Mouse (Mus musculus): Measurements from ENCODE around the gene Adgrb3. TPM values are rescaled to one million over a fixed set of nuclear protein-coding genes. Genes with fewer than 3 reads are reported as not detected.
"Not testable (repeated sequence)": the region's sequence is repeated elsewhere in the genome, so short reads cannot be mapped to it uniquely, and the experiment has no call there.

The Adgrb3 gene
- polyA plus RNA-seq, 1 experiment from 2014 or later: 0.26 TPM

DNA sequence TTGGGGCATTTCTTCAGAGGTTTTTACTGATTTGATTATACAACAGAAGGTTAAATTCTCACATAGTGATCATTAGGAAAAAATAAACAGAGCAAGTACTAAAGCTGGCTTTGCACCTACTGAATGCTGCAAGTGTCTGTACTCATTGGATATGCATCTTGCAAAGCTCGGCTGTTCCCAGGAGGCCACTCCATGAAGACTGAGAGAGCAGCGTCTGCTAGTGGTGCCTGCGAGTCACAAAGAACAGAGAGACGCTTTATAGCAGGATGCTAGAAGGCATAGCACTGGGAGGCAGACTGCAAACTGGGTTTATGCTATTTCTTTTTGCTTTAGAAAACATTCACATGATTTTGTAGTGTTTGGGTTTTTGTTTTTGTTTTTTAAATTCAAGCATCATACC, 325.2 kb downstream of the Adgrb3 start:
- Histone ChIP-seq H3K9ac (no peak overlapping the region), H3K27ac (ENCODE audit: poor library complexity, severe bottlenecking) (no peak overlapping the region), H3K36me3 (no peaks in the 10 kb centered on the region), H3K9me3 (replicated peaks) (no peaks in the 10 kb centered on the region), H3K4me1 (replicated peaks) (no peaks in the 10 kb centered on the region), H3K27me3 (replicated peaks) (no peaks in the 10 kb centered on the region), H3K4me3 (no peak overlapping the region), H3K4me2 (no peak overlapping the region)
- ATAC-seq (ENCODE audit: insufficient number of reproducible peaks, low FRiP score): no peak
- WGBS: 18% methylated on average over 4 of the region's 4 CpGs

DNA sequence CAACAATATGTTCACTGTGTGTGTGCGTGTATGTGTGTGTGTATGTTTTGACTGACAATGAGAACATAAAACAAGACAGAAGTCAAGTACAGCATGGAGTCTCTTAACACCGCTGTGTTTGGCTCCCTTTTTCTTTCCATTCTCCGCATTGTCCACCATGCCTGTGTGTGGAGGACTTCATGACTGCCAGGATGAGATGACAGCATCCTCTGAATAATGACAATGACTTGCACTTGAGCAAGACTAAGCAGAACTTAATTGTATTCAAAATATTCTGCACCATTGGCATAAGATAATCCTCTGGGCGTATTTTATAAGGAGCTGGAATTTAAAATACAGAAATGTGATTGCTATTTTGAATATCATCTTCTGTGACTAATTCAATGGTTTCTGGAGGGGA, 326.0 kb downstream of the Adgrb3 start:
- Histone ChIP-seq H3K27ac (ENCODE audit: poor library complexity, severe bottlenecking) (no peak overlapping the region), H3K4me3 (no peak overlapping the region), H3K9ac (no peak overlapping the region), H3K9me3 (replicated peaks) (no peaks in the 10 kb centered on the region), H3K27me3 (replicated peaks) (no peaks in the 10 kb centered on the region), H3K4me1 (replicated peaks) (no peaks in the 10 kb centered on the region), H3K4me2 (no peak overlapping the region), H3K36me3 (no peaks in the 10 kb centered on the region)
- no peak for ATAC-seq (ENCODE audit: insufficient number of reproducible peaks, low FRiP score)
- WGBS: 77% methylated on average over 4 of the region's 4 CpGs

GRCm38 (mm10) chr1:25495202-25495914, 334.1 kb downstream of the Adgrb3 start:
- no peak overlapping the region for H3K4me3 ChIP-seq
- H3K36me3 ChIP-seq: no peaks in the 10 kb centered on the region
- no peak for ATAC-seq (ENCODE audit: insufficient number of reproducible peaks, low FRiP score)
- no peaks in the 10 kb centered on the region for H3K9me3 ChIP-seq (replicated peaks)
- H3K27me3 ChIP-seq (replicated peaks): no peaks in the 10 kb centered on the region
- no peak overlapping the region for H3K27ac ChIP-seq (ENCODE audit: poor library complexity, severe bottlenecking)
- H3K4me2 ChIP-seq: no peak overlapping the region
- no peak overlapping the region for H3K9ac ChIP-seq
- WGBS: 67% methylated on average over 3 of the region's 3 CpGs
- no peaks in the 10 kb centered on the region for H3K4me1 ChIP-seq (replicated peaks)

DNA sequence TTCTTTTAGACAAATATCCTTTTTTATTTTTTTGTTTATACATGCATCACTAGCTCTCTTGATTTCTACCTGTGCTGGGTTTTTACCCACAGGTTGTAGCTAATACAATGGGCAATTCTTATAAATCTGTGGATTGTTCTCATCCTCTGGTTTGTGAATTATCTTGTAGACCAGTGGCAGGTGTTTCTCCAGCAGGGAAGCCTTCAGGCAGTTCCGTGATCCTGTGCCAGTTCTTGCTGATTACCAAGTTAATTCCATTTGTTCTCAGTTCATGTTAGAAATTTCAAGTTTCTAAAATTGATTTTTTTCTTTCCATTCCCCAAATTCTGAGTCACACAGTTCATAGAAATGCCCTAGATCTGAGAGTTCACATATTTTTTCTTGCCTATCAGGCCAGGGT, 338.0 kb downstream of the Adgrb3 start:
- ATAC-seq (ENCODE audit: insufficient number of reproducible peaks, low FRiP score): no peak
- H3K4me2 ChIP-seq: no peak overlapping the region
- H3K9me3 ChIP-seq (replicated peaks): 0 out of 2 replicates have a peak, but pooled peaks cover 2% of the 10 kb centered on the region
- no peak overlapping the region for H3K27ac ChIP-seq (ENCODE audit: poor library complexity, severe bottlenecking)
- no peak overlapping the region for H3K9ac ChIP-seq
- no peak overlapping the region for H3K4me3 ChIP-seq
- 59% methylated on average over 1 of the region's 1 CpGs for WGBS
- H3K36me3 ChIP-seq: no peaks in the 10 kb centered on the region
- no peaks in the 10 kb centered on the region for H3K4me1 ChIP-seq (replicated peaks)
- H3K27me3 ChIP-seq (replicated peaks): no peaks in the 10 kb centered on the region

DNA sequence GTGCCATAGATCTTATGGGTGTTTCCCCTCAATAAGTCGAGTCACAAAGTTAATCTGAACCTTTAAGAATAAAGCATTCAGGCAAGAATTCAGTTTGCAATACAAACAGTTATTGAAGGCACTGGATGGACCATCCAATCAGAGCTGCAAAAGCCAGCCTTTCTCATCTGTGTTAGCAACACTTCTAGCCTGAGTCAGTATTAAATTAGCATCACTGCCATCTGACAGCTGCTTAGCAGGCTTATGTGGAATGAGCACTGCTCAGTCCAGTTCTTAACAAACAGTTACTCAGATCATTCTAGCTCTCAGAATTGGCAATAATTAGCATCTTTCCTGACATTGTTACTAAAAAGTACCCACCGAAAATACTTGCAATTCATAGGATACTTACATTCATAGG, 339.3 kb downstream of the Adgrb3 start:
- 0 out of 2 replicates have a peak, but pooled peaks cover 2% of the 10 kb centered on the region for H3K9me3 ChIP-seq (replicated peaks)
- ATAC-seq (ENCODE audit: insufficient number of reproducible peaks, low FRiP score): no peak
- no peak overlapping the region for H3K4me2 ChIP-seq
- WGBS: 59% methylated on average over 2 of the region's 2 CpGs
- no peaks in the 10 kb centered on the region for H3K4me1 ChIP-seq (replicated peaks)
- H3K4me3 ChIP-seq: no peak overlapping the region
- H3K27me3 ChIP-seq (replicated peaks): no peaks in the 10 kb centered on the region
- H3K27ac ChIP-seq (ENCODE audit: poor library complexity, severe bottlenecking): no peak overlapping the region
- H3K36me3 ChIP-seq: no peaks in the 10 kb centered on the region
- no peak overlapping the region for H3K9ac ChIP-seq

DNA sequence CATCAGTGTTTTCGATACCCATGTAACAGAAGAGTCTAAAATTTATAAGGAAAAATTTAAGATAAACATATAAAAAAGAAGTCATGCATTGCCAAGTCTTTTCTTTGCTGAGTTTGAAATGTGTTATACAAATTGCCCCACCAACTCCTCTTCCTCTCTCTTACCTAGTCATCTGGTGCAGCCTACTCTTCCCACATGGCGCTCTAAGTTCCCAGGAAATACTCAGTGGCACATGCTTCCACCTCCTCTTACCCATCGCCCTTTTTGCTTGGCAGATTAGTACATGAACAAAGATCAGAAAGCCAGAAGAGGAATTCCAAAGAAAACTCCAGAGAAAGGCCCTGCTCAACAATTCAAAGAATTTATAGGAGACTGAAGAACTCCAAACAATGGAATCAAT, 353.8 kb downstream of the Adgrb3 start:
- Histone ChIP-seq H3K27me3 (replicated peaks) (no peaks in the 10 kb centered on the region), H3K9me3 (replicated peaks) (no peaks in the 10 kb centered on the region), H3K27ac (ENCODE audit: poor library complexity, severe bottlenecking) (no peak overlapping the region), H3K4me1 (replicated peaks) (no peaks in the 10 kb centered on the region), H3K4me2 (no peak overlapping the region), H3K36me3 (no peaks in the 10 kb centered on the region), H3K9ac (no peak overlapping the region), H3K4me3 (no peak overlapping the region)
- WGBS: 81% methylated on average over 3 of the region's 3 CpGs
- ATAC-seq (ENCODE audit: insufficient number of reproducible peaks, low FRiP score): no peak

GRCm38 (mm10) chr1:25474469-25474868, 355.0 kb downstream of the Adgrb3 start:
- H3K27me3 ChIP-seq (replicated peaks): no peaks in the 10 kb centered on the region

GRCm38 (mm10) chr1:25471612-25472011, 357.9 kb downstream of the Adgrb3 start:
- H3K27me3 ChIP-seq (replicated peaks); ATAC-seq (ENCODE audit: insufficient number of reproducible peaks, low FRiP score); H3K4me3 ChIP-seq; H3K4me1 ChIP-seq (replicated peaks); H3K9me3 ChIP-seq (replicated peaks); H3K36me3 ChIP-seq; H3K4me2 ChIP-seq; H3K27ac ChIP-seq (ENCODE audit: poor library complexity, severe bottlenecking); H3K9ac ChIP-seq: not testable (repeated sequence)
- WGBS: 58% methylated on average over 2 of the region's 2 CpGs

More at GRCm38 (mm10) chr1:25474469-25474868, 355.0 kb downstream of the Adgrb3 start:
- Histone ChIP-seq H3K9me3 (replicated peaks) (no peaks in the 10 kb centered on the region), H3K4me1 (replicated peaks) (no peaks in the 10 kb centered on the region), H3K9ac (no peak overlapping the region), H3K36me3 (no peaks in the 10 kb centered on the region), H3K4me2 (no peak overlapping the region), H3K4me3 (no peak overlapping the region), H3K27ac (ENCODE audit: poor library complexity, severe bottlenecking) (no peak overlapping the region)
- ATAC-seq (ENCODE audit: insufficient number of reproducible peaks, low FRiP score): no peak
- 63% methylated on average over 11 of the region's 11 CpGs for WGBS

GRCm38 (mm10) chr1:25462612-25463011, 366.9 kb downstream of the Adgrb3 start:
- Histone ChIP-seq H3K4me1 (replicated peaks) (no peaks in the 10 kb centered on the region), H3K4me3 (no peak overlapping the region), H3K4me2 (no peak overlapping the region), H3K27ac (ENCODE audit: poor library complexity, severe bottlenecking) (no peak overlapping the region), H3K27me3 (replicated peaks) (no peaks in the 10 kb centered on the region), H3K9me3 (replicated peaks) (no peaks in the 10 kb centered on the region), H3K9ac (no peak overlapping the region), H3K36me3 (no peaks in the 10 kb centered on the region)
- ATAC-seq (ENCODE audit: insufficient number of reproducible peaks, low FRiP score): no peak
- WGBS: 68% methylated on average over 1 of the region's 1 CpGs

DNA sequence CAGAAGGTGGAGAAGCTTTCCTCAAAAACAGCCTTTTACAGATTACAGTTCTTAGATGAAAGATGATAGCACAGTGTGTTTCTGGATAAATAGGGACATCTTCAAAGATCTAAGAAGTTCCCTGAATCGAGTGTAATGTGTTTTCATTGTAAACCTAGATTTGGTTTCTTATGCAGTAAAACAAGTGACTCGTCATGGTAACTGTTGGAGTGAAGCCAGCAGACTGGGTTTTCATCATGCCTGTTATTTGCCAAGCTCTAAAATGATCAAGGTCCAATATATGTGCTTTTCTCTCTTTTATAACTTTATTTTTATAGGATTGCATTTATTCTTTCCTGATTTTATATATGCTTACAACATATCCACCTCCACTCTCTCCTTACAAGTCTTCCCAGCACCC, 394.0 kb downstream of the Adgrb3 start:
- Histone ChIP-seq H3K9ac (no peak overlapping the region), H3K9me3 (replicated peaks) (no peaks in the 10 kb centered on the region), H3K27me3 (replicated peaks) (no peaks in the 10 kb centered on the region), H3K4me1 (replicated peaks) (no peaks in the 10 kb centered on the region), H3K27ac (ENCODE audit: poor library complexity, severe bottlenecking) (no peak overlapping the region), H3K4me2 (no peak overlapping the region), H3K36me3 (no peaks in the 10 kb centered on the region), H3K4me3 (no peak overlapping the region)
- no peak for ATAC-seq (ENCODE audit: insufficient number of reproducible peaks, low FRiP score)
- WGBS: 58% methylated on average over 2 of the region's 2 CpGs

GRCm38 (mm10) chr1:25430219-25430862, 399.2 kb downstream of the Adgrb3 start:
- no peak overlapping the region for H3K4me2 ChIP-seq
- no peaks in the 10 kb centered on the region for H3K9me3 ChIP-seq (replicated peaks)
- H3K27me3 ChIP-seq (replicated peaks): no peaks in the 10 kb centered on the region
- no peak for ATAC-seq (ENCODE audit: insufficient number of reproducible peaks, low FRiP score)
- H3K36me3 ChIP-seq: no peaks in the 10 kb centered on the region
- H3K4me1 ChIP-seq (replicated peaks): no peaks in the 10 kb centered on the region
- H3K27ac ChIP-seq (ENCODE audit: poor library complexity, severe bottlenecking): no peak overlapping the region
- no peak overlapping the region for H3K9ac ChIP-seq
- WGBS: 73% methylated on average over 16 of the region's 16 CpGs
- H3K4me3 ChIP-seq: no peak overlapping the region

All from heart, embryonic 12.5 days (tissue).